Mouse (Mus musculus): ENCODE results near the gene Thumpd3. TPM values are rescaled to one million over a fixed set of nuclear protein-coding genes. Genes with fewer than 3 reads are reported as not detected.
A peak's percentile ranks its signal among the peaks of the same experiment; 100 is the strongest.

Gene Thumpd3
- 10 to 100 TPM; 25.3 to 30.8 (median 27.7) TPM for total RNA-seq (2022)

- peak; percentile 84 to 97 for DNase-seq (ENCODE audit: low spot score in 2 of 2)
These were observed at the start of gene Thumpd3 for GRCm38 (mm10) chr6:113046041-113046975. Thumpd3 (plus strand) TSS chr6:113046225.

GRCm38 (mm10) chr6:112999199-112999598 is 46.8 kb upstream of the Thumpd3 start:
- no peak for DNase-seq (ENCODE audit: low spot score in 2 of 2)

GRCm38 (mm10) chr6:113000666-113001287 is 45.2 kb upstream of the Thumpd3 start:
- peak; percentile 73 to 79 for DNase-seq (ENCODE audit: low spot score in 2 of 2)

- DNase-seq (ENCODE audit: low spot score in 2 of 2), result no peak
These were observed 44.3 kb upstream of the Thumpd3 start for GRCm38 (mm10) chr6:113001719-113002118.

GRCm38 (mm10) chr6:113003313-113004111 is 42.5 kb upstream of the Thumpd3 start:
- no peak for DNase-seq (ENCODE audit: low spot score in 2 of 2)

GRCm38 (mm10) chr6:113006833-113007232 is 39.2 kb upstream of the Thumpd3 start:
- no peak for DNase-seq (ENCODE audit: low spot score in 2 of 2)

- no peak for DNase-seq (ENCODE audit: low spot score in 2 of 2)
These were observed 34.1 kb upstream of the Thumpd3 start for GRCm38 (mm10) chr6:113011886-113012285.

GRCm38 (mm10) chr6:113012495-113012941 is 33.5 kb upstream of the Thumpd3 start:
- DNase-seq (ENCODE audit: low spot score in 2 of 2), result peak in 1 of 2 experiments; percentile 69

- DNase-seq (ENCODE audit: low spot score in 2 of 2), result no peak
These were observed 32.5 kb upstream of the Thumpd3 start for GRCm38 (mm10) chr6:113013550-113013949.

GRCm38 (mm10) chr6:113017500-113018047 is 28.5 kb upstream of the Thumpd3 start:
- DNase-seq (ENCODE audit: low spot score in 2 of 2), result no peak

- no peak for DNase-seq (ENCODE audit: low spot score in 2 of 2)
These were observed 27.9 kb upstream of the Thumpd3 start for GRCm38 (mm10) chr6:113018139-113018538.

- peak in 1 of 2 experiments; percentile 77 for DNase-seq (ENCODE audit: low spot score in 2 of 2)
These were observed 21.2 kb upstream of the Thumpd3 start for GRCm38 (mm10) chr6:113024866-113025265.

GRCm38 (mm10) chr6:113025774-113026173 is 20.3 kb upstream of the Thumpd3 start:
- no peak for DNase-seq (ENCODE audit: low spot score in 2 of 2)

GRCm38 (mm10) chr6:113027446-113027845 is 18.6 kb upstream of the Thumpd3 start:
- no peak for DNase-seq (ENCODE audit: low spot score in 2 of 2)

- no peak for DNase-seq (ENCODE audit: low spot score in 2 of 2)
These were observed 17.0 kb upstream of the Thumpd3 start for GRCm38 (mm10) chr6:113029006-113029405.

GRCm38 (mm10) chr6:113030553-113030952 is 15.5 kb upstream of the Thumpd3 start:
- DNase-seq (ENCODE audit: low spot score in 2 of 2), result no peak

- DNase-seq (ENCODE audit: low spot score in 2 of 2), result no peak
These were observed 14.9 kb upstream of the Thumpd3 start for GRCm38 (mm10) chr6:113030970-113031660.

GRCm38 (mm10) chr6:113032121-113032520 is 13.9 kb upstream of the Thumpd3 start:
- DNase-seq (ENCODE audit: low spot score in 2 of 2), result no peak

GRCm38 (mm10) chr6:113033185-113033584 is 12.8 kb upstream of the Thumpd3 start:
- DNase-seq (ENCODE audit: low spot score in 2 of 2), result no peak

- no peak for DNase-seq (ENCODE audit: low spot score in 2 of 2)
These were observed 11.6 kb upstream of the Thumpd3 start for GRCm38 (mm10) chr6:113034466-113034865.

Measured in left cerebral cortex, adult 8-10 months (tissue).